In the genomic region with DNA sequence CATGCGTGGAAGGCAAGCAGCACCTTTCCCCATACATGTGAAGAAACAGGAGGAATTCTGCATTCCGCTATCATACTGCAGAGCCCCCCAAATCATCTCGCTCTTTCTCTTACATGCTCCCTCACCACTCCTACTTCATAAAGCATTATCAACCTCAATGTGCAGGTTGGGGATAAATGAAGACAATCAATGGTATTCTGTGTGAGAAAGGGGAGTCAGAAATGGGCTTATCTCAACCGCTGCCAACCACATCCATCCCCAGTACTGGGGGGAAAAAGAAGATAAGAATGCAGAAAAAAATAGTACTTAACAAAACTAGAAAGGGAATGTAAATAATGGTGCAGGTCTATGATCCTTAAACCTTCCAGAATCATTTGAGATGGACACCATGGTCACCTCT, we compare ENCODE assay signal across 21 mouse cellular contexts.
DNase-seq lines count a peak whose midpoint lies in the region; ATAC-seq and TF ChIP-seq lines count a peak whose summit lies in the region.
"Had no signal": no experiment of that assay in that cellular context is flagged by ENCODE, and none has a peak within 500 bp of the region (broad histone marks: within the 10 kb centered on the region; RNA-seq: fewer than 3 reads in every experiment).

No protein-coding gene starts in this region.

- H3K27me3 ChIP-seq in liver, embryonic 11.5 days (replicated peaks; ENCODE audit: control insufficient read depth, insufficient read depth, low read length): no peaks in the 10 kb centered on the region
- no peaks in the 10 kb centered on the region for H3K27me3 ChIP-seq in liver, embryonic 14.5 days (ENCODE audit: control insufficient read depth, insufficient read depth, low read length)
- H3K27me3 ChIP-seq in intestine, embryonic 16.5 days (replicated peaks; ENCODE audit: control insufficient read depth, insufficient read depth, low read length): no peaks in the 10 kb centered on the region

- H3K9me3 ChIP-seq in liver, embryonic 11.5 days (ENCODE audit: control insufficient read depth, low read length): no peaks in the 10 kb centered on the region
- no peaks in the 10 kb centered on the region for H3K9me3 ChIP-seq in liver, embryonic 14.5 days (ENCODE audit: control insufficient read depth, low read length)
- H3K9me3 ChIP-seq in intestine, embryonic 16.5 days (ENCODE audit: control insufficient read depth, low read length): no peaks in the 10 kb centered on the region
- H3K9me3 ChIP-seq: embryonic facial prominence, embryonic 10.5 days; forebrain, embryonic 10.5 days; heart, embryonic 15.5 days; hindbrain, embryonic 10.5 days had no signal

- no peak overlapping the region for H3K9ac ChIP-seq in liver, embryonic 11.5 days (ENCODE audit: low read depth, low read length)
- H3K9ac ChIP-seq in liver, embryonic 14.5 days (replicated peaks): no peak overlapping the region
- H3K9ac ChIP-seq in intestine, embryonic 16.5 days (ENCODE audit: low read depth, low read length): no peak overlapping the region
- H3K9ac ChIP-seq: heart, embryonic 15.5 days; hindbrain, embryonic 14.5 days had no signal

- peaks cover 7% of the 10 kb centered on the region for H3K4me1 ChIP-seq in liver, embryonic 11.5 days (replicated peaks; ENCODE audit: control insufficient read depth, insufficient read depth, low read length)
- peaks cover 9 to 11% of the 10 kb centered on the region in 2 experiments for H3K4me1 ChIP-seq in liver, embryonic 14.5 days (replicated peaks; ENCODE audit: control insufficient read depth in 2 of 2, insufficient read depth in 2 of 2, low read length in 1 of 2)
- no peaks in the 10 kb centered on the region for H3K4me1 ChIP-seq in intestine, embryonic 16.5 days (ENCODE audit: control insufficient read depth, insufficient read depth, low read length)
- H3K4me1 ChIP-seq: heart, embryonic 15.5 days had no signal

- no peaks in the 10 kb centered on the region for H3K36me3 ChIP-seq in liver, embryonic 11.5 days (ENCODE audit: control insufficient read depth, insufficient read depth, low read length)
- no peaks in the 10 kb centered on the region for H3K36me3 ChIP-seq in liver, embryonic 14.5 days (replicated peaks; ENCODE audit: control insufficient read depth, insufficient read depth, low read depth)
- H3K36me3 ChIP-seq in intestine, embryonic 16.5 days (ENCODE audit: control insufficient read depth, insufficient read depth, low read length): no peaks in the 10 kb centered on the region
- H3K36me3 ChIP-seq: embryonic facial prominence, embryonic 10.5 days; forebrain, embryonic 10.5 days; G1E; heart, embryonic 15.5 days; hindbrain, embryonic 10.5 days had no signal

- H3K4me2 ChIP-seq in liver, embryonic 11.5 days: no peak overlapping the region
- peak overlapping the region; percentile 18; the same call in 1 of the 2 replicates for H3K4me2 ChIP-seq in liver, embryonic 14.5 days (ENCODE audit: low read depth)
- H3K4me2 ChIP-seq in intestine, embryonic 16.5 days (ENCODE audit: low read depth, low read length): no peak overlapping the region
- H3K4me2 ChIP-seq: heart, embryonic 11.5 days; heart, embryonic 15.5 days; hindbrain, embryonic 14.5 days had no signal

- DNase-seq in liver, embryonic 11.5 days (ENCODE audit: low spot score): no peak
- DNase-seq in liver: no peak
- DNase-seq in liver, embryonic 14.5 days (ENCODE audit: low read depth in 3 of 3, low spot score in 3 of 3): peak; percentile 22 to 25 (median 22)
- DNase-seq in heart, postnatal 10 days: no peak
- DNase-seq in left cerebral cortex, postnatal 10 days (ENCODE audit: extremely low spot score in 1 of 2, low spot score in 2 of 2): no peak
- DNase-seq: adrenal gland, adult 8-10 months; adrenal gland, postnatal 36 days; B cell, adult 2 months; heart, adult 18-20 months had no signal

- TF ChIP-seq EP300 in liver, embryonic 14.5 days (IDR thresholded peaks at IDR 0.05; ENCODE audit: low read depth): peak; percentile 88

- intact Hi-C loops in heart, postnatal 10 days (cut with DNase I): no loop called here
- intact Hi-C loops in left cerebral cortex, postnatal 10 days (cut with DNase I): no loop called here

- WGBS in liver, embryonic 11.5 days: 67% methylated on average over 4 of the region's 4 CpGs
- WGBS in liver, embryonic 14.5 days (ENCODE audit: insufficient replicate concordance): 32% methylated on average over 4 of the region's 4 CpGs
- WGBS in intestine, embryonic 16.5 days: 86% methylated on average over 4 of the region's 4 CpGs

- no peak for TF ChIP-seq CTCF in liver, embryonic 14.5 days (IDR thresholded peaks at IDR 0.05; ENCODE audit: low read depth)

- no peak overlapping the region for H3K4me3 ChIP-seq in liver, embryonic 11.5 days (ENCODE audit: low read depth, low read length)
- H3K4me3 ChIP-seq in liver, embryonic 14.5 days (ENCODE audit: insufficient read depth in 1 of 2, low read depth in 2 of 2, low read length in 2 of 2): no peak overlapping the region
- no peak overlapping the region for H3K4me3 ChIP-seq in intestine, embryonic 16.5 days (ENCODE audit: low read length)
- H3K4me3 ChIP-seq: embryonic facial prominence, embryonic 10.5 days; erythroblast, embryonic 14.5 days; forebrain, embryonic 10.5 days; heart, embryonic 15.5 days; hindbrain, embryonic 10.5 days had no signal

- ATAC-seq in liver, embryonic 11.5 days (replicated peaks; ENCODE audit: low FRiP score): peak; percentile 83
- peak; percentile 86 for ATAC-seq in liver, embryonic 14.5 days (ENCODE audit: insufficient read depth)
- ATAC-seq in megakaryocyte progenitor cell, adult 5-6 weeks (replicated peaks; ENCODE audit: poor library complexity): peak; percentile 63
- ATAC-seq in intestine, embryonic 16.5 days: no peak
- ATAC-seq: CD4-positive, CD25-positive, alpha-beta regulatory T cell, adult 4 months; forebrain, embryonic 14.5 days had no signal

- H3K27ac ChIP-seq in liver, embryonic 11.5 days (ENCODE audit: low read depth, low read length): no peak overlapping the region
- no peak overlapping the region for H3K27ac ChIP-seq in liver, embryonic 14.5 days
- H3K27ac ChIP-seq in intestine, embryonic 16.5 days (ENCODE audit: low read length): no peak overlapping the region
- H3K27ac ChIP-seq: embryonic facial prominence, embryonic 10.5 days; forebrain, embryonic 10.5 days; heart, embryonic 15.5 days; hindbrain, embryonic 10.5 days; hindbrain, embryonic 14.5 days had no signal

Comparison
In these comparisons a context has a peak if more than half of its experiments do, and no peak if none do; other contexts are left out.
1. DNase-seq: peak in liver, embryonic 14.5 days (3 of 3); none in liver, embryonic 11.5 days (single experiment), liver (single experiment), heart, postnatal 10 days (0 of 2) and left cerebral cortex, postnatal 10 days (0 of 2).